In genomic region chr11:102769993-102770661, GRCm38 (mm10) we compare ENCODE assay signal across 17 mouse cellular contexts. TPM values are rescaled to one million over a fixed set of nuclear protein-coding genes. Genes with fewer than 3 reads are reported as not detected.
DNase-seq lines count a peak whose midpoint lies in the region; ATAC-seq and TF ChIP-seq lines count a peak whose summit lies in the region.
"Had no signal": no experiment of that assay in that cellular context is flagged by ENCODE, and none has a peak within 500 bp of the region (broad histone marks: within the 10 kb centered on the region; RNA-seq: fewer than 3 reads in every experiment).

No protein-coding gene starts in this region.

- no peak overlapping the region for H3K4me3 ChIP-seq in forebrain, postnatal 0 days (ENCODE audit: low read depth, low read length)
- no peak overlapping the region for H3K4me3 ChIP-seq in forebrain, embryonic 14.5 days (ENCODE audit: low read depth, low read length)
- no peak overlapping the region for H3K4me3 ChIP-seq in hindbrain, embryonic 12.5 days
- H3K4me3 ChIP-seq in hindbrain, embryonic 16.5 days (ENCODE audit: low read length), result no peak overlapping the region
- peak overlapping the region; percentile 1 for H3K4me3 ChIP-seq in limb, embryonic 10.5 days

- no peaks in the 10 kb centered on the region for H3K4me1 ChIP-seq in forebrain, postnatal 0 days (ENCODE audit: insufficient read depth)
- H3K4me1 ChIP-seq in forebrain, embryonic 14.5 days (ENCODE audit: control insufficient read depth, insufficient read depth, low read length), result peaks cover 13% of the 10 kb centered on the region
- H3K4me1 ChIP-seq in hindbrain, embryonic 12.5 days, result peaks cover 65% of the 10 kb centered on the region
- H3K4me1 ChIP-seq in hindbrain, embryonic 16.5 days (ENCODE audit: control insufficient read depth, insufficient read depth, low read depth, low read length), result peaks cover 21% of the 10 kb centered on the region
- H3K4me1 ChIP-seq in limb, embryonic 10.5 days, result peaks cover 65% of the 10 kb centered on the region

- H3K9ac ChIP-seq in forebrain, postnatal 0 days, result 0 out of 2 replicates have a peak overlapping the region, but pooled peaks have one; percentile 18
- H3K9ac ChIP-seq in forebrain, embryonic 14.5 days (ENCODE audit: low read length), result no peak overlapping the region
- H3K9ac ChIP-seq in hindbrain, embryonic 12.5 days, result 0 out of 2 replicates have a peak overlapping the region, but pooled peaks have one; percentile 19
- H3K9ac ChIP-seq in hindbrain, embryonic 16.5 days (ENCODE audit: low read depth, low read length), result no peak overlapping the region

- WGBS in forebrain, postnatal 0 days, result 83% methylated on average over 12 of the region's 12 CpGs
- WGBS in forebrain, embryonic 14.5 days, result 83% methylated on average over 12 of the region's 12 CpGs
- WGBS in hindbrain, embryonic 12.5 days, result 84% methylated on average over 12 of the region's 12 CpGs
- WGBS in hindbrain, embryonic 16.5 days, result 87% methylated on average over 12 of the region's 12 CpGs
- WGBS in limb, embryonic 10.5 days, result 79% methylated on average over 12 of the region's 12 CpGs

- H3K27ac ChIP-seq in forebrain, postnatal 0 days (ENCODE audit: low read depth, low read length), result no peak overlapping the region
- H3K27ac ChIP-seq in forebrain, embryonic 14.5 days (ENCODE audit: low read depth, low read length), result no peak overlapping the region
- H3K27ac ChIP-seq in hindbrain, embryonic 12.5 days, result no peak overlapping the region
- H3K27ac ChIP-seq in hindbrain, embryonic 16.5 days (ENCODE audit: low read depth, low read length), result no peak overlapping the region
- H3K27ac ChIP-seq in limb, embryonic 10.5 days, result peak overlapping the region; percentile 94

- no peaks in the 10 kb centered on the region for H3K27me3 ChIP-seq in forebrain, postnatal 0 days (ENCODE audit: insufficient read depth, low read length)
- no peaks in the 10 kb centered on the region for H3K27me3 ChIP-seq in forebrain, embryonic 14.5 days (replicated peaks; ENCODE audit: control insufficient read depth, insufficient read depth, low read length)
- H3K27me3 ChIP-seq in hindbrain, embryonic 12.5 days, result peaks cover 4% of the 10 kb centered on the region; the same call in 1 of the 2 replicates
- H3K27me3 ChIP-seq in hindbrain, embryonic 16.5 days (replicated peaks; ENCODE audit: control insufficient read depth, insufficient read depth, low read length), result no peaks in the 10 kb centered on the region
- H3K27me3 ChIP-seq in limb, embryonic 10.5 days (ENCODE audit: low read depth, poor library complexity, severe bottlenecking), result peaks cover 24% of the 10 kb centered on the region

- TF ChIP-seq CTCF in forebrain, postnatal 0 days (IDR thresholded peaks at IDR 0.05; ENCODE audit: low read depth), result no peak

- DNase-seq in forebrain, postnatal 0 days, result no peak
- DNase-seq in forebrain, embryonic 14.5 days (ENCODE audit: low spot score), result no peak
- peak; percentile 59 for DNase-seq in cerebellum, adult 9-10 months
- DNase-seq in limb, embryonic 10.5 days (ENCODE audit: low spot score), result no peak
- no peak for DNase-seq in lung, postnatal 36 days
- DNase-seq: adrenal gland, postnatal 36 days; gastrocnemius, postnatal 25 days; kidney, postnatal 14 days; lung, postnatal 14 days; right cerebral cortex, adult 18-20 months; thymus, postnatal 36 days had no signal

- no peaks in the 10 kb centered on the region for H3K9me3 ChIP-seq in forebrain, postnatal 0 days (ENCODE audit: low read length)
- no peaks in the 10 kb centered on the region for H3K9me3 ChIP-seq in forebrain, embryonic 14.5 days (replicated peaks; ENCODE audit: control insufficient read depth, low read length)
- H3K9me3 ChIP-seq in hindbrain, embryonic 12.5 days (replicated peaks), result no peaks in the 10 kb centered on the region
- no peaks in the 10 kb centered on the region for H3K9me3 ChIP-seq in hindbrain, embryonic 16.5 days (ENCODE audit: control insufficient read depth, low read length)
- H3K9me3 ChIP-seq in limb, embryonic 10.5 days (replicated peaks), result no peaks in the 10 kb centered on the region
- H3K9me3 ChIP-seq: G1E had no signal

- ATAC-seq in forebrain, postnatal 0 days, result no peak
- ATAC-seq in forebrain, embryonic 14.5 days, result no peak
- ATAC-seq in hindbrain, embryonic 12.5 days (ENCODE audit: low FRiP score), result no peak
- no peak for ATAC-seq in hindbrain, embryonic 16.5 days
- ATAC-seq in megakaryocyte, adult 5-6 weeks (ENCODE audit: poor library complexity, severe bottlenecking), result no peak
- ATAC-seq: inflammation-experienced regulatory T-cells, adult 6 months had no signal

- no peak overlapping the region for H3K4me2 ChIP-seq in forebrain, postnatal 0 days (ENCODE audit: low read depth)
- H3K4me2 ChIP-seq in forebrain, embryonic 14.5 days (ENCODE audit: low read length), result no peak overlapping the region
- no peak overlapping the region for H3K4me2 ChIP-seq in hindbrain, embryonic 12.5 days (replicated peaks)
- H3K4me2 ChIP-seq in hindbrain, embryonic 16.5 days (ENCODE audit: low read length), result no peak overlapping the region

- H3K36me3 ChIP-seq in forebrain, postnatal 0 days (ENCODE audit: insufficient read depth), result no peaks in the 10 kb centered on the region; the same call in 1 of the 2 replicates
- H3K36me3 ChIP-seq in forebrain, embryonic 14.5 days (ENCODE audit: control insufficient read depth, insufficient read depth, low read length), result no peaks in the 10 kb centered on the region
- H3K36me3 ChIP-seq in hindbrain, embryonic 12.5 days, result no peaks in the 10 kb centered on the region
- no peaks in the 10 kb centered on the region for H3K36me3 ChIP-seq in hindbrain, embryonic 16.5 days (ENCODE audit: control insufficient read depth, insufficient read depth, low read length)
- no peaks in the 10 kb centered on the region for H3K36me3 ChIP-seq in limb, embryonic 10.5 days
- H3K36me3 ChIP-seq: G1E had no signal

RNA-seq across cellular contexts. Expression of gene Adam11, which starts 8.9 kb away (rescaled TPM):
- 37.9 and 49.9 TPM in 2 replicates for total RNA-seq in forebrain, postnatal 0 days (2014; rRNA removed)
- polyA plus RNA-seq in forebrain, postnatal 0 days (2015; fragmentation: Nextera tagmentation; extraction: Ambion mirVana), result 14.1 and 17.6 TPM in 2 replicates
- polyA plus RNA-seq in forebrain, embryonic 14.5 days (2014; fragmentation: Nextera tagmentation; extraction: Ambion mirVana), result 10.0 and 12.5 TPM in 2 replicates
- 33.3 and 35.3 TPM in 2 replicates for polyA plus RNA-seq in hindbrain, embryonic 12.5 days (2016; fragmentation: Nextera tagmentation; extraction: Ambion mirVana)
- 23.6 and 27.7 TPM in 2 replicates for polyA plus RNA-seq in hindbrain, embryonic 16.5 days (2015; fragmentation: Nextera tagmentation; extraction: Ambion mirVana)
- 14.2 and 25.1 TPM in 2 replicates for polyA plus RNA-seq in limb, embryonic 10.5 days (2016; fragmentation: Nextera tagmentation; extraction: Ambion mirVana)
- 0.54 and 0.62 TPM in 2 replicates for total RNA-seq in megakaryocyte, adult 5-6 weeks (2015)
- total RNA-seq in megakaryocyte, adult 5-6 weeks (2017), result 0.81 TPM in 1 of 2 replicates, not detected in the other
- total RNA-seq: neutrophil, adult 5-6 weeks had no signal
- polyA plus RNA-seq: G1E had no signal

RNA-seq across cellular contexts. Expression of gene Gjc1, which starts 49.4 kb away (rescaled TPM):
- 25.3 and 26.5 TPM in 2 replicates for total RNA-seq in forebrain, postnatal 0 days (2014; rRNA removed)
- 22.6 and 24.1 TPM in 2 replicates for polyA plus RNA-seq in forebrain, postnatal 0 days (2015; fragmentation: Nextera tagmentation; extraction: Ambion mirVana)
- polyA plus RNA-seq in forebrain, embryonic 14.5 days (2014; fragmentation: Nextera tagmentation; extraction: Ambion mirVana), result 41.5 and 47.0 TPM in 2 replicates
- 77.6 and 81.3 TPM in 2 replicates for polyA plus RNA-seq in hindbrain, embryonic 12.5 days (2016; fragmentation: Nextera tagmentation; extraction: Ambion mirVana)
- 27.6 and 29.8 TPM in 2 replicates for polyA plus RNA-seq in hindbrain, embryonic 16.5 days (2015; fragmentation: Nextera tagmentation; extraction: Ambion mirVana)
- polyA plus RNA-seq in limb, embryonic 10.5 days (2016; fragmentation: Nextera tagmentation; extraction: Ambion mirVana), result 95.0 and 98.8 TPM in 2 replicates
- 0.11 TPM in 2 replicates for total RNA-seq in megakaryocyte, adult 5-6 weeks (2015)
- 0.40 and 0.89 TPM in 2 replicates for total RNA-seq in megakaryocyte, adult 5-6 weeks (2017)
- total RNA-seq: neutrophil, adult 5-6 weeks had no signal
- polyA plus RNA-seq: G1E; inflammation-experienced regulatory T-cells, adult 6 months had no signal

Comparison
In these comparisons a context has a peak if more than half of its experiments do, and no peak if none do; other contexts are left out.
1. H3K9ac ChIP-seq: peak in forebrain, postnatal 0 days (single experiment) and hindbrain, embryonic 12.5 days (single experiment); none in forebrain, embryonic 14.5 days (single experiment) and hindbrain, embryonic 16.5 days (single experiment).